Mouse (Mus musculus) left cerebral cortex, adult 8-10 months (tissue): ENCODE measurements around the gene Hsd17b13. TPM values are rescaled to one million over a fixed set of nuclear protein-coding genes. Genes with fewer than 3 reads are reported as not detected.
"Not testable (repeated sequence)": the region's sequence is repeated elsewhere in the genome, so short reads cannot be mapped to it uniquely, and the experiment has no call there.

Experiments used
- DNase-seq, 2 experiments: peaks; one replicate each; pipeline ENCODE4 v3.0.0; 2022; ENCODE audit warnings: low spot score in 2 of 2
- total RNA-seq, 4 experiments: library from RNA; stranded (reverse); gene quantifications; 2 replicates each; pipeline ENCODE4 v1.2.4; 2022

The Hsd17b13 gene
- total RNA-seq = under 1 TPM in 1 of 4 experiments, not detected in 3; 0.46 TPM

GRCm38 (mm10) chr5:103977297-103977696, at the start of gene Hsd17b13:
TSS of gene Hsd17b13 (minus strand) at chr5:103977410.
- no peak for DNase-seq

GRCm38 (mm10) chr5:104025245-104025854, 48.1 kb upstream of the Hsd17b13 start:
- DNase-seq = no peak

- no peak for DNase-seq
These were observed 47.6 kb upstream of the Hsd17b13 start for GRCm38 (mm10) chr5:104024762-104025161.

- not testable (repeated sequence) for DNase-seq
These were observed 47.0 kb upstream of the Hsd17b13 start for GRCm38 (mm10) chr5:104024193-104024592.

- no peak for DNase-seq
These were observed 46.2 kb upstream of the Hsd17b13 start for GRCm38 (mm10) chr5:104023289-104024020.

GRCm38 (mm10) chr5:104022558-104022957, 45.3 kb upstream of the Hsd17b13 start:
- DNase-seq = no peak

GRCm38 (mm10) chr5:104021597-104022378, 44.6 kb upstream of the Hsd17b13 start, which contains the start of gene Hsd17b11:
TSS of gene Hsd17b11 (minus strand) at chr5:104021919.
- peak; percentile 59 to 62 for DNase-seq

- no peak for DNase-seq
These were observed 34.2 kb upstream of the Hsd17b13 start for GRCm38 (mm10) chr5:104011419-104011818.

GRCm38 (mm10) chr5:104010261-104010660, 33.1 kb upstream of the Hsd17b13 start:
- no peak for DNase-seq

- no peak for DNase-seq
These were observed 32.2 kb upstream of the Hsd17b13 start for GRCm38 (mm10) chr5:104009421-104009820.

GRCm38 (mm10) chr5:104007801-104008200, 30.6 kb upstream of the Hsd17b13 start:
- no peak for DNase-seq

GRCm38 (mm10) chr5:104006811-104007210, 29.6 kb upstream of the Hsd17b13 start:
- DNase-seq = no peak

- no peak for DNase-seq
These were observed 26.7 kb upstream of the Hsd17b13 start for GRCm38 (mm10) chr5:104003955-104004354.

GRCm38 (mm10) chr5:104003256-104003931, 26.2 kb upstream of the Hsd17b13 start:
- DNase-seq = no peak

- DNase-seq = no peak
These were observed 25.5 kb upstream of the Hsd17b13 start for GRCm38 (mm10) chr5:104002549-104003255.

- DNase-seq = peak; percentile 40 to 42
These were observed 22.5 kb upstream of the Hsd17b13 start for GRCm38 (mm10) chr5:103999738-104000137.

GRCm38 (mm10) chr5:103998739-103999138, 21.5 kb upstream of the Hsd17b13 start:
- peak in 1 of 2 experiments; percentile 43 for DNase-seq

GRCm38 (mm10) chr5:103995181-103995580, 18.0 kb upstream of the Hsd17b13 start:
- no peak for DNase-seq

GRCm38 (mm10) chr5:103994669-103995068, 17.5 kb upstream of the Hsd17b13 start:
- no peak for DNase-seq

- DNase-seq = no peak
These were observed 16.4 kb upstream of the Hsd17b13 start for GRCm38 (mm10) chr5:103993601-103994000.

- no peak for DNase-seq
These were observed 15.6 kb upstream of the Hsd17b13 start for GRCm38 (mm10) chr5:103992831-103993230.
